Mouse (Mus musculus): ENCODE measurements at regions not wholly inside any gene's neighbourhood (a gene's known extent, or its start where the extent isn't known, plus 50 kb on each side); places are given as distances from the start of the nearest gene placed in this dataset.
"Not testable (repeated sequence)": the region's sequence is repeated elsewhere in the genome, so short reads cannot be mapped to it uniquely, and the experiment has no call there.

GRCm38 (mm10) chr6:103809986-103810341 lies 299.6 kb downstream of the Chl1 start:
- no peak for DNase-seq (ENCODE audit: low spot score in 2 of 2)

GRCm38 (mm10) chr6:103810342-103811001 lies 300.1 kb downstream of the Chl1 start:
- no peak for DNase-seq (ENCODE audit: low spot score in 2 of 2)

DNA sequence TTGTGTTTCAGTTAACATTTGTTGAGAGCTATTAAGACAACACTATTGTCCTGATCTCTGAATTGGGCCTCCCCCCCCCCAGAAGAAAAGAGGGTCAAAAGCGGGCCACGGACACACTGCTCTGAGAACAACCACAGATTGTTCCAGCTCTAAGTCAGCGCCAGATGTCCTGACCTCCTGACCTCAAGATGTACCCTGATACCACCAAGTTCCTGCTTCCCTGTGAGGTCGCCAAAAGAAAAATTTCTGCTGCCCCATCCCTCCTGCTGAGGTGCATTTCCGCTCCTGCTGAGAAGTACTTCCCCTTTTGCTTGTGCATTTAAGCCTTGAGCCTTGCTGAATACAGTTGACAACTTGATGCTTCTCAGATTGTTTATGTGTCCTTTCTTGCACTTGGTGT lies 306.0 kb downstream of the Chl1 start:
- not testable (repeated sequence) for DNase-seq (ENCODE audit: low spot score in 2 of 2)

- DNase-seq (ENCODE audit: low spot score in 2 of 2): no peak
Measured at GRCm38 (mm10) chr6:103826042-103826441, 315.7 kb downstream of the Chl1 start.

- DNase-seq (ENCODE audit: low spot score in 2 of 2): no peak
Measured at GRCm38 (mm10) chr6:103827623-103828022, 317.2 kb downstream of the Chl1 start.

DNA sequence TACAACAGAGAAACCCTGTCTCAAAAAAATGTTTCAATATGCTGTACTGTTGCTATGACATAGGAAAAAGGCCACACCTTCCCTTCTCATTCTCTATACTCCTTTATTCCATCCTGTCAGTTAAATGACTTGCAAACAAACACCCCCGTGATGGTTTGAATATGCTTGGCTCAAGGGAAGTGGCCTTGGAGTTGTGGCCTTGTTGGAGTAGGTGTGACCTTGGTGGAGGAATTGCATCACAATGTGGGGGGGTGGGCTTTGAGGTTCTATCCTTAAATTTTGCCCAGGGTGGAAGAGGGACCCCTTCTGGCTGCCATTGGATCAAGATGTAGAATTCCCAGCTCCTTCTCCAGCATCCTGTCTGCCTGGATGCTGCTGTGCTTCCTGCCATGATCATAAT lies 318.5 kb downstream of the Chl1 start:
- DNase-seq (ENCODE audit: low spot score in 2 of 2): no peak

GRCm38 (mm10) chr6:103832301-103832700 lies 321.9 kb downstream of the Chl1 start:
- no peak for DNase-seq (ENCODE audit: low spot score in 2 of 2)

DNA sequence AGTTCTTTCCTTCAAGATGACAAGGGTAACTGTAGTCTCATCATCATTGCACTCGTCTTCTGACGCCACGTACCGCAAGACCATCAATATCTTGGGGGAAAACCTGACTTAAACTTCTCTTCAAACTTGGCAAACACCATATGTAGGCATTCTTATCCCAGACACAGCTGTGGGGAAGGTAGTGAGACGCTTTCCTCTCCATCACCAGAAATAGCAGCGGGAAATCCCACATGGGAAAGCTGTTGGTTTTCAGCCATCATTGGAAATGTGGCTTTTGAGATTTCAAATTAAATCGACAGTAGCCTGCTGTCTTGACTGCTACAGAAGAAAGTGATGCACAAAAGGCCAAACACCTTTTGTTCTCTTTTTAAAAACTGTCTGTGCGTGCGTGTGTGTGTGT lies 322.4 kb downstream of the Chl1 start:
- DNase-seq (ENCODE audit: low spot score in 2 of 2): no peak

GRCm38 (mm10) chr6:103833501-103834132 lies 323.2 kb downstream of the Chl1 start:
- DNase-seq (ENCODE audit: low spot score in 2 of 2): peak; percentile 50 to 55

DNA sequence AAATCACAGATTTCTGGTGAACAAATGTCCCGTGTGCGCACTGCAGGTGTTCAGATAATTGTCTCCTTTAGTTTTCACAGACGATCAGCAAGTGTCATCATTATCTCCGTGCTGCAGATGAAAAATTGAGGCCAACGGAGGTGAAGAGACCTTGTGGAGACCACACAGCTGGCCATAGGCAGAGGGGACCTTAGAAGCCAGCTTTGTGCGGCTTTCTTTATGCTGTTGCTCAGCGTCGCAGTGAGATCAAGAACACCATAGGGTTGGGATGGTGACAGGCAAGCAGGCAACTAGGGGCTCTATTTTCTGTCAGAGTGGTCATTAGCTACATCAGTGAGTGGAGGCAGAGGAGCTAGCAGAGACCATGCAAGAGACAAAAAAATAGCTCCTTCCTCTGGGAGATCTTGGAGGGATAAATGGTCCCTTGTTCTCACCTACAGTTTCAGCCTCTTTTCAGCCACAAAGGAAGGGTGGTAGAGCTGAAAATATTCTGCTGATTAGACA lies 324.4 kb downstream of the Chl1 start:
- DNase-seq (ENCODE audit: low spot score in 2 of 2): no peak

GRCm38 (mm10) chr6:103859787-103860186 lies 349.4 kb downstream of the Chl1 start:
- DNase-seq (ENCODE audit: low spot score in 2 of 2): no peak

GRCm38 (mm10) chr6:103893455-103893854 lies 383.1 kb downstream of the Chl1 start:
- no peak for DNase-seq (ENCODE audit: low spot score in 2 of 2)

DNA sequence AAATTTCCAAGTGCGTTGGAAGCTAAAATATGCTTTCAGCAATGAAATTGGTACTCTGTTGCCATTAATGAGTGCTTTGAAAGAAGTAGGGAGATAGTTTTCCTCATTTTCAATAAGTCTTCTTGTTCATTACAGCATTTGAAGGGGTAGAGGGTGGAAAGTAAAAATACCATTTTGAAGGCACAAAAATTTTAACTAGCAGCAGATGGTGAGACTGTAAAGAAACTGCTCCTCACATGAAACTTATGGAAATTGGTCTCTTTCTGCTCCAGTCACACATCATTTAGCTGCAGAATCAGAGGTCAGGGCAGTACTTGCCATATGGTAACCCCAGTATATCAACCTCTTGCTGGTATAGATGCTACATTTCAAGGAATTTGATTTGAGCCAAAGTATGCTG lies 414.1 kb downstream of the Chl1 start:
- DNase-seq (ENCODE audit: low spot score in 2 of 2): no peak

GRCm38 (mm10) chr6:103927094-103927493 lies 416.7 kb downstream of the Chl1 start:
- DNase-seq (ENCODE audit: low spot score in 2 of 2): no peak

DNA sequence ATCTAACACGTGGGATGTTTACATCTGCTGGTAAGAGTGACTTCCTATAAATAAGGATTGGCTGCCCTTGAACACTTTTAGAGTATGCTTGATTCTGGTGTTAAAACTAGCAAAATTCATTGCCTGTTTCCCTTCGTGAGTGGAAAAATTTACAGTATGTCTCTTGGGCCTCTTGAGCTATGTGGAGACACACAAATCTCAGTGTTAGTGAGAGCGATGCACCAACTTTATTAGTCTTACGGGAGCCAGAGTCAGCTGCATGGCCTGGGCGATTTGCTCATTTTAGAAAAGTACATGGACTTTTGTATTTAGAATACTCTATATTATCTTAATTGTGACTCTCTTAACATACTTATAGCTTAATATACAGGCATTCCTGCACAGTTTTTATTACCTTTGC lies 430.0 kb downstream of the Chl1 start:
- no peak for DNase-seq (ENCODE audit: low spot score in 2 of 2)

DNA sequence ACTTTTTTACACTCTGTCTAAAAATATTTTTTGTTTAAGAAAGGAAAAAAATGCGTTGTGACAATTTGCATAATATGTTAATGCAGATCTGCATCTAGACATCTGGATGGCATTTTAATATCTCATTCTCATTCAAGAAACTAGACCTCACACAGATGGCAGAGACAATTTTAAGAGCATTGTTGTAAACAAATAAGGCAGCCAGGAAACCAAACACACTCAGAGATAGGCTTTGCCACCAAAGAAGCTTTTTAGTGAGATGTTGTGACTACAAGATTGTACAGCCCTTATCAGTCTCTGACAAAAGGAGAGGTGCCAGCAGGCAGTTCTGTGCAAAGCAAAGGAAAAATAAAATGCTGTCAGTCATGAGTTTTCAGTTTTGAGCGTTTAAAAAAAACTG lies 434.0 kb downstream of the Chl1 start:
- DNase-seq (ENCODE audit: low spot score in 2 of 2): no peak

GRCm38 (mm10) chr6:103947474-103947873 lies 437.1 kb downstream of the Chl1 start:
- no peak for DNase-seq (ENCODE audit: low spot score in 2 of 2)

GRCm38 (mm10) chr6:103953134-103953771 lies 442.9 kb downstream of the Chl1 start:
- no peak for DNase-seq (ENCODE audit: low spot score in 2 of 2)

DNA sequence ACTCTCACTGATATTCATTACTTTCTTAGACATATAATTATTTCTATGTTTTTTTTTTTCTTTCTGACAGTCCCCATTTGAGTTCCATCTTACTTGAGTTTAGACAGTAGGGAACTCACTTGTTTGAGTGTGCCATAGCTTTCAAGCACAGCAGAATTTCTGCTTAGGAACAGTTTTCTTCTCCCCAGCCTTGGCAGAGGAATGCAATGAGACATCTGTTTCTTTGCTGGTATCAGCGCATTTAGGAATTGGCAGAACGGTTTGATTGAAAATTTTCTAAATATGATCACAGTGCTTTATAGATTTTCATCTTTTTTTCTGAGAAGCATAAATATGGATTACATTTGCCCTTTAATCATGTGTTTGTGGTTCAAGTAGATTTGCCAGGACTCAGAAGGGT lies 448.6 kb downstream of the Chl1 start:
- no peak for DNase-seq (ENCODE audit: low spot score in 2 of 2)

DNA sequence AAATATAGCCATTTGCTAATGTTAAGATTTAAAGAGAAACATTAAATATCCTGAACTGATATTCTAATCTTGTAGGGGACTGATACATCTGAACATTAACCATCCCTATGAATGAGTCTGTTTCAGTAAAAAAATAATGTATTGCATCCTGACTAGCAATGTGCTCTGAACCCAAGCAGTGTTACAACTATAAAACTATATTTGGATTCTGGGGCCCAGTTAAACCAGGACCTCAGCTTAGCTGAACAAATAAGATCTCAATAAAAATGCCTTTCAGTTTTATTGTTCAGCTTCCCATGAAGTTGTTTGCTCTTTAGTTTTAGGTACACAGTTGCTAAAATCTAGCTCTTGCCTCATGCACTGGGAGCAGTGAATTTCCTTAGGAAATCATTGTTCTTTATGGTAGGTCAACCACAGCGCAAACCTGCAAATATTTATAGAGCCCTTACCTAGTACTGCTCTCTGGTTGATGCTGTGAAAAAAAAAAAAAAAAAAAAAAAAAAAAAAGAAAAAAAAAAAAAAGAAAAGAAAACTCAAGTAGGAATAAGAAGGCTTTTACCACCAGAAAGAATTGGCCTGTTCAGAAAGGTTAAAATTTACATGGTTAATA lies 457.5 kb downstream of the Chl1 start:
- no peak for DNase-seq (ENCODE audit: low spot score in 2 of 2)

DNA sequence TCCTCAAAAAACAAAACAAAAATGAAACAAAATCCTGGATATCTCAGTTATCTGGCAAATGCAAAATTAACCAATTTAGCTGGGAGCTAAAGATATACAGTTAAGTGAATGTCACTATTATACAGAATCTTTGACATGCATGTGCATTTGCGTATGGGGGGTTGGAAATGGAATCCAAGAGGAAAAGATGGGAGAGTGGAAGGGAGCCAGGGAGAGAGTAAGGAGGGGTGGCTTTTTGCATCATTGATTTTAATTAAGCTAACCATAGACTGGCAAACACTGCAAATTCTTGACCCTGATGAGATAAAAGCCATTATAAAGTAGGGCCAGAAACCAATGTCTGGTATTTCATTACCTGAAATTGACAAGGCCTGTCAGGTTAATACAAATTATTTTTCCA lies 488.8 kb downstream of the Chl1 start:
- no peak for DNase-seq (ENCODE audit: low spot score in 2 of 2)

DNA sequence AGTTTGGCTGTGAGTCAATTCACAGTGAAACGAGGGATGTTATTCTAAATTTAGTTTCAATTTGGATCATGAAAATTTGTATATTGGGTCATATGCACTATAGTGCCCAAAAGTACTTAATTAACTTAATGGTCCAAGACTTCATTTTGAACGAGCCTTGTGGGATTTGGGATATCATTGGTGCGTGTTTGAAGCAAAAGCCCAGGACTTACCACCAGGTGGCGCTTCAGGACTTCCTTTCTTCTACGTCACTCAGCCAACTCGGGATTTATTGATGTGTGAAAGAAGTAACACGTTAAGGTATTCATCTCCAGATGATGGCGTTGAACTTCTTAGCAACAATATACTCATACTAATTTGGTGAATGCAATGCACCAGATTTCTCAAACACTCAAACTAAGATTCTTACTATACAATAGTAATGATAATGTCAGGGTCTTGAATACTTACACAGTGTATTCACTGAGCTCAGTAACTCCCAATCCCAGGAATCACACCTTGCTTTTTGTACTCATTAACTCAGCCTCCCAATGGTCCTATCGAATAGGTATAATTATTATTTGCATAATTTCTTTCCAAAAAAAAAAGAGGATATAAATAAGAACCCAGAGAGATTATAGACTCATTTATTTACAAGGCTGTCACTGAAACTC lies 464.0 kb upstream of the Cntn6 start:
- peak; percentile 50 to 55 for DNase-seq (ENCODE audit: low spot score in 2 of 2)

All from adrenal gland, adult 18-20 months (tissue).